Mouse (Mus musculus) ES-E14 (cell line): ENCODE data around the gene Cd4. TPM values are rescaled to one million over a fixed set of nuclear protein-coding genes. Genes with fewer than 3 reads are reported as not detected.

Source experiments
- DNase-seq: peaks from one replicate; pipeline ENCODE4 v3.0.0-alpha.2; 2013; ENCODE audit warnings: low read depth, low spot score
- H3K27ac ChIP-seq: 2 replicates; pipeline ENCODE4 v1.5.1; 2012; ENCODE audit warnings: low read depth, mild to moderate bottlenecking, low read length, moderate library complexity, mixed read lengths; ENCODE audit not compliant: poor library complexity, insufficient read depth, severe bottlenecking
- H3K36me3 ChIP-seq: 2 replicates; pipeline ENCODE4 v1.6.1; 2012; ENCODE audit warnings: mild to moderate bottlenecking, low read length, moderate library complexity, mixed read lengths; ENCODE audit not compliant: control insufficient read depth, poor library complexity, insufficient read depth, severe bottlenecking
- H3K4me1 ChIP-seq, 2 experiments: fragments of 150-350 bp in 1 of 2; sonication (generic) in 1 of 2; 2 replicates each; pipeline ENCODE4 v1.6.1; 2012; ENCODE audit warnings: low read length in 2 of 2, mild to moderate bottlenecking in 1 of 2, mixed read lengths in 1 of 2; ENCODE audit not compliant: control insufficient read depth in 2 of 2, insufficient read depth in 2 of 2, poor library complexity in 1 of 2
- H3K4me3 ChIP-seq, 2 experiments: fragments of 150-350 bp in 1 of 2; sonication (generic) in 1 of 2; 2 replicates each; pipeline ENCODE4 v1.5.1; 2012; ENCODE audit warnings: low read length in 2 of 2, low read depth in 1 of 2, mild to moderate bottlenecking in 1 of 2, mixed read lengths in 1 of 2; ENCODE audit not compliant: insufficient read depth in 1 of 2, poor library complexity in 1 of 2, severe bottlenecking in 1 of 2
- H3K9ac ChIP-seq: 2 replicates; pipeline ENCODE4 v1.6.1; 2012; ENCODE audit warnings: low read depth, mild to moderate bottlenecking, low read length, mixed read lengths; ENCODE audit not compliant: poor library complexity, insufficient read depth, severe bottlenecking
- H3K9me3 ChIP-seq: fragments of 150-350 bp; sonication (generic); 2 replicates; pipeline ENCODE4 v1.6.1; 2012; ENCODE audit warnings: low read depth, mild to moderate bottlenecking, low read length; ENCODE audit not compliant: control insufficient read depth, insufficient read depth
- CHD2 ChIP-seq: IDR thresholded peaks from 2 replicates; pipeline ENCODE4 v1.6.1; 2014; ENCODE audit warnings: mild to moderate bottlenecking, low read depth, low read length, inconsistent platforms
- HCFC1 ChIP-seq: IDR thresholded peaks from 2 replicates; pipeline ENCODE4 v1.6.1; 2012; ENCODE audit warnings: low read length, inconsistent platforms, borderline replicate concordance; ENCODE audit not compliant: insufficient read depth
- MAFK ChIP-seq: IDR thresholded peaks from 2 replicates; pipeline ENCODE4 v1.6.1; 2014; ENCODE audit warnings: mild to moderate bottlenecking, low read depth, low read length, inconsistent platforms; ENCODE audit not compliant: insufficient read depth
- ZC3H11A ChIP-seq: IDR thresholded peaks from 2 replicates; pipeline ENCODE4 v1.6.1; 2012; ENCODE audit warnings: low read depth, mild to moderate bottlenecking, inconsistent platforms, low read length, borderline replicate concordance
- ZNF384 ChIP-seq: IDR thresholded peaks from 2 replicates; pipeline ENCODE4 v1.6.1; 2012; ENCODE audit warnings: low read depth, low read length, inconsistent platforms
- in situ Hi-C, 2 experiments: fragments of 600-800 bp; cut with MboI; formaldehyde crosslinking; loops; one replicate each; pipeline ENCODE4 v1.15.1; 2025; ENCODE audit warnings: low sequenced_read_pairs in 2 of 2, inconsistent platforms in 1 of 2; ENCODE audit not compliant: unreplicated experiment in 2 of 2
- total RNA-seq: library from RNA; depleted of rRNA; stranded (reverse); fragments of 300-350 nt; gene quantifications from 2 replicates; pipeline ENCODE4 v1.2.3, GENCODE M21; 2012

The Cd4 gene
- total RNA-seq, 1 experiment = 0.49 TPM

DNA sequence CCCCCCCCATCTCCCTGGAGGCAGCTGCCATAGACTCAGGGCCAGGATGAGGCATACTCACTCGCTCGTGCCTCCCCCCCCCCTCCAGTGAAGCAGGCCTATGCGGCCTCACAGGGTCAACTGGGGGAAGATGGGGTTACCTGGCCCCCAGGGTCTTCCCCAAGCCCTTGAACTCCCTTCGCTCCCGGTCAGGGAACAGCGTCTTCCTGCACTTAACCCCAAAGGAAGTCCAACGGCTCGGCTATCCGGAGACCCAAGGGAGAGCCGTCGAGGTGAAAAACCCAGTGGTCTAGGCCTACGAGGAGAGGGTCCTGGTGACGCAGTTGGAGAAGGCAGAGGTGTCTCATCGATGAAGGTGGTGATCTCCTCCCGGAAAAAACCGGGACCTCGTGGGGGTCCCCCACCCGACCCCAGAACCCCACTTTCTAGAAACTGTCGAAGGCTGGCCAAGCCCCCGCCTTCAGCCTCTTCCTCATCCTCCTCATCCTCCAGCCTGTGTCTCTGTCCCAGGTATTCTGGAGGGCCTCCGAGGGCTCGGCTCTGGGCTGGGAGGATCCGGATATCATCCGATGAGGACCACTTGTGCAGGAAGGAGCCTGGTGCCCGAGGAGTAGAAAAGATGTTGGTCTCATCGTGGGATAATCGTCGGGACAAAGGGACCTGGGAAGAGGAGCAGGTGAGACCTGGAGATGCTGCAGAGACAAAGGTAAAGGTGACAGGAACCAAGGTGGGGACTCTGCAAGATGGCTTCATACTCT, 29.3 kb downstream of the Cd4 start:
- no peak overlapping the region for H3K9ac ChIP-seq
- no peak overlapping the region for H3K27ac ChIP-seq
- no peak for TF ChIP-seq HCFC1
- TF ChIP-seq ZNF384 = no peak
- TF ChIP-seq CHD2 = no peak
- TF ChIP-seq ZC3H11A = no peak
- TF ChIP-seq MAFK = no peak
- no peak overlapping the region for H3K4me3 ChIP-seq
- in situ Hi-C loops = no loop called here
- DNase-seq = no peak
- H3K36me3 ChIP-seq = no peaks in the 10 kb centered on the region; the same call in 1 of the 2 replicates
- peaks cover 7 to 47% of the 10 kb centered on the region in 2 experiments for H3K4me1 ChIP-seq
- H3K9me3 ChIP-seq = no peaks in the 10 kb centered on the region

DNA sequence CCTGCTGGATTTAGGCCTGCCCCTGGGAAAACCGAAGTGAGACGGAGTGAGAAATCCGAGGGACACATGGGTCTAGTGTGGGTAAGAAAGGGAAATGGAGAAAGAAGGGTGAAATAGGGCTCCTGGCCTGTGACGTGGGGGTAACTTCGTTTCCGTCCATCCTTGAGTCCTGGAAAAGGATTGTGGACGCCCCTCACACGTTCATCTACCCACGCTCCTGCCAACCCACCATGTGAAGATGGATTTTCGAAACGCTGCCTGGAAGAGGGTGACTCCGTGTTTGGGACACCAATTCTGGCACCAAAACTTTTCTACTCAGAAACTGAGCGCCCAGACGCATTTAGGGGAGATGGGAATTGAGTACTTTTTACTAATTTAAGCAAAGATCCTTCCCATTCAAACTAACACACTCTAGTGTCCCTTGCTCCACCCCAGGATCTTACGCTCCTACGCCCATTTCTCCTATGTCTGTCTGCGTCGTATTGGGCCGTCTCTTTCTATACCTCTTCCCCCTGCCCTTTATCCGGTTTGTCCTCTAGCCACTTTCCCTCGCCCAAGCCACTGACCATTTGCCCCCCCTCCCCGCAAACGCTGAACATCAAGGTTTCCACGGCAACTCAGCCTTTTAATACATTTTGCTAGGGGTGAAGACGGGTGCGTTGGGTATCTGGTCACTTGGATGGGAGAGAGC, 30.0 kb downstream of the Cd4 start:
- H3K27ac ChIP-seq = no peak overlapping the region
- peak overlapping the region; percentile 79 to 81 for H3K4me3 ChIP-seq
- H3K4me1 ChIP-seq = peaks cover 7 to 45% of the 10 kb centered on the region in 2 experiments
- DNase-seq = no peak
- TF ChIP-seq MAFK = no peak
- TF ChIP-seq ZNF384 = no peak
- TF ChIP-seq CHD2 = no peak
- TF ChIP-seq ZC3H11A = no peak
- in situ Hi-C loops = no loop called here
- no peaks in the 10 kb centered on the region; the same call in 1 of the 2 replicates for H3K36me3 ChIP-seq
- H3K9me3 ChIP-seq = no peaks in the 10 kb centered on the region
- peak overlapping the region; percentile 50 for H3K9ac ChIP-seq

DNA sequence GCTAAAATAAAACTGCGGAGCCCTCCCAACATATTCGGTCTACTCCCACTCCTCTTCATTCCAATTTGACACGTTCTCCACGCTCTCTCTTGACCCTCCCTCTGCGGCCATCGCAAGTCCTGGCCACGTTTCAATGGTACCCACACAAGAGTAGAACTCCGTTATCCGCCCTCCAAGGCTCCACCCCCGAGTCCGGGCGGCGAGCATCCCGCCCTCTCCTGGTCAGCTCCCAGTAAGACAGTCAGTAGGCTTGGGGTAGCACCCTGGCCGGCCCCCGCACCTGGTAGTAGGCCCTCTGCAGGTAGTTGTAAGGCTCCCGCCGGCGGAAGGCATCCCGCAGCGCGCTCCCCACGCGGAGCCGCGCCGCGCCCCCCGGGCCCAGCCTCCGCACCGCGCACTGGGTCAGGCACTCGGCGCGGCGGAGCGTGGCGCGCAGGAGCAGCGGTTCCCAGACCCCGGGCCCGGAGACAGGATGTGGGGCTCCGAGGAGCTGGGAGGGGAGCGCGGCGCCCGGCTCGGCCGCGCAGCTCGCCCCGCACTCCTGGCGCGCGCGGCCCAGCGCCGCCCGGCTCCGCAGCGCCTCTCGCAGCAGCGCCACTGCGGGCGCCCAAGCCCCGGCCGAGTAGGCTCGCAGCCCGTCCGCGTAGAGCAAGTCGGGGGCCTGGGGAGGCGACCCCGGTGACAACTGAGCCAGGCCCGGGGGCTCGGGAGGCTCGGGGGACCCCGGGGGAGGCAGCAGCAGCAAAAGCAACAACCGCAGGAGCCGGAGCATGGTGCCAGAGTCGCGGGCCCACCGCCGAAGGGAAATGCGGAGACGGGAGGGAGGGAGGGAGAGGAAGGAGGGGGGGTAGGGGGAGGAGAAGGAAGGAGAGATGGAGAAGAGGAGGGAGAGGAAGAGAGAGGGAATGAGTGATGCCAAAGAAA, 30.8 kb downstream of the Cd4 start, which contains the start of gene P3h3:
TSS of gene P3h3 (minus strand) at position 837 of the 924 bp plus-strand sequence.
- Histone ChIP-seq H3K9me3 (no peaks in the 10 kb centered on the region), H3K27ac (no peak within 1 kb of the TSS), H3K4me1 (peaks cover 7 to 37% of the 10 kb centered on the region in 2 experiments; a peak in 3 of 4 replicates), H3K9ac (peak within 1 kb of the TSS; percentile 87), H3K36me3 (no peaks in the 10 kb centered on the region; the same call in 1 of the 2 replicates), H3K4me3 (peak within 1 kb of the TSS; percentile 79 to 81)
- DNase-seq = peak; percentile 75
- TF ChIP-seq ZC3H11A (no peak), HCFC1 (peak; percentile 17; the same call in 1 of the 2 replicates), CHD2 (no peak)
- in situ Hi-C loops = no loop called here

DNA sequence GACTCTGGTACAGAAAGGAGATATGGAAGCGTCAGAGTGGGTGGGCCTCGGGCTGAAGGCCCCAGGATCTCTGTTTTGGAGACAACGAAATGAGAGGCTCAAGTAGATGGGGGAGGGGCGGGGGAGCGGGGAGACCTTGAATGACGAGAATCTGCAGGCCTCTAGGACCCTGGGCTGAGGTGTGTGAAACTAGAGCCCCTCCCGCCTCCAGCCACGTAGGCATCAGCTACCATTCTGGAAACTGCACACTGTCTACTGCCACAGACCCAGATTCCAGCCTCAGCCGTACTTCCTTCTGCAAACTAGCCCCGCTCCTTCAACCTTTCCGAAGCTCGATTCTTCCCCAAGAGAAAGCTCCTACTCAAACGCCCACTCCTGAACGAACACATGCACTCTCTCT, 31.7 kb downstream of the Cd4 start:
- Histone ChIP-seq H3K9ac (no peak overlapping the region; the same call in 1 of the 2 replicates), H3K36me3 (no peaks in the 10 kb centered on the region; the same call in 1 of the 2 replicates), H3K27ac (no peak overlapping the region), H3K4me3 (peak overlapping the region; percentile 79 to 81), H3K9me3 (no peaks in the 10 kb centered on the region), H3K4me1 (peaks cover 5 to 28% of the 10 kb centered on the region in 2 experiments; a peak in 3 of 4 replicates)
- DNase-seq = no peak
- no peak for TF ChIP-seq HCFC1
- TF ChIP-seq ZC3H11A = no peak
- TF ChIP-seq ZNF384 = no peak
- TF ChIP-seq MAFK = no peak
- in situ Hi-C loops = no loop called here
